Mouse (Mus musculus) E14TG2a.4 (cell line): ENCODE measurements around the gene Mab21l2.

Experiments used
- CTCF ChIP-seq: conservative IDR thresholded peaks from 2 replicates; pipeline ENCODE4 v1.5.1; 2014; ENCODE audit warnings: low read length
- POU5F1 ChIP-seq: IDR thresholded peaks from 2 replicates; pipeline ENCODE4 v1.6.1; 2014; ENCODE audit warnings: low read length, borderline replicate concordance

- TF ChIP-seq CTCF = no peak
- no peak for TF ChIP-seq POU5F1
These were observed 3.6 kb downstream of the Mab21l2 start for GRCm38 (mm10) chr3:86544785-86545184.
